Mouse (Mus musculus) kidney, postnatal 0 days (tissue): ENCODE results near the gene Gse1. TPM values are rescaled to one million over a fixed set of nuclear protein-coding genes. Genes with fewer than 3 reads are reported as not detected.
A peak's percentile ranks its signal among the peaks of the same experiment; 100 is the strongest.

Experiments used
- ATAC-seq: fragments of 200-750 bp; cut with Nextera tagmentation; replicated peaks from 2 replicates; pipeline ENCODE4 v1.8.0; 2017; ENCODE audit warnings: low read depth, moderate number of reproducible peaks, moderate TSS enrichment, moderate library complexity; ENCODE audit not compliant: low FRiP score
- DNase-seq: peaks from one replicate; pipeline ENCODE4 v3.0.0-alpha.2; 2016; ENCODE audit warnings: low spot score
- H3K27ac ChIP-seq: fragments of 300-500 bp; sonication (generic); 2 replicates; pipeline ENCODE4 v1.5.1; 2014; ENCODE audit warnings: mild to moderate bottlenecking
- H3K27me3 ChIP-seq: fragments of 300-500 bp; sonication (generic); 2 replicates; pipeline ENCODE4 v1.6.1; 2014; ENCODE audit warnings: low read length, mixed read lengths; ENCODE audit not compliant: insufficient read depth
- H3K36me3 ChIP-seq: fragments of 300-500 bp; sonication (generic); 2 replicates; pipeline ENCODE4 v1.6.1; 2014; ENCODE audit warnings: low read length, mixed read lengths; ENCODE audit not compliant: insufficient read depth
- H3K4me1 ChIP-seq: fragments of 300-500 bp; sonication (generic); replicated peaks from 2 replicates; pipeline ENCODE4 v1.6.1; 2014; ENCODE audit warnings: antibody characterized with exemption, low read length, mixed read lengths; ENCODE audit not compliant: insufficient read depth
- H3K4me2 ChIP-seq: fragments of 300-500 bp; sonication (generic); 2 replicates; pipeline ENCODE4 v1.6.1; 2014; ENCODE audit warnings: mild to moderate bottlenecking, low read length, moderate library complexity, mixed read lengths
- H3K4me3 ChIP-seq: fragments of 300-500 bp; sonication (generic); replicated peaks from 2 replicates; pipeline ENCODE4 v1.5.1; 2014; ENCODE audit warnings: low read depth, low read length
- H3K9ac ChIP-seq: fragments of 300-500 bp; sonication (generic); 2 replicates; pipeline ENCODE4 v1.6.1; 2014; ENCODE audit warnings: low read depth, low read length
- H3K9me3 ChIP-seq: fragments of 300-500 bp; sonication (generic); replicated peaks from 2 replicates; pipeline ENCODE4 v1.6.1; 2016; ENCODE audit warnings: low read length, inconsistent platforms, mixed read lengths
- CTCF ChIP-seq: IDR thresholded peaks from 2 replicates; pipeline ENCODE4 v1.5.1; 2016; ENCODE audit warnings: antibody characterized with exemption, low read depth, mild to moderate bottlenecking, moderate library complexity
- WGBS: fragments of 180-500 bp; shearing (Covaris S2); extraction: QIAGEN DNeasy Blood & Tissue Kit; methylation state at CpG from one replicate; pipeline ENCODE4 v1.1.7; 2014; 5-methylcytosine and 5-hydroxymethylcytosine counted together
- polyA plus RNA-seq: library from polyadenylated mRNA; unstranded; fragments of >200 nt; fragmentation: Nextera tagmentation; extraction: Ambion mirVana; gene quantifications from 2 replicates; pipeline ENCODE4 v1.2.1, GENCODE M21; 2015

The Gse1 gene
- polyA plus RNA-seq, 1 experiment from 2014 or later = 8.4 TPM

GRCm38 (mm10) chr8:120485116-120485515 is 256.9 kb downstream of the Gse1 start:
- H3K9me3 ChIP-seq = no peaks in the 10 kb centered on the region
- WGBS = 42% methylated on average over 6 of the region's 6 CpGs
- H3K4me1 ChIP-seq = peaks cover 26% of the 10 kb centered on the region
- no peaks in the 10 kb centered on the region for H3K27me3 ChIP-seq
- no peak for ATAC-seq
- H3K9ac ChIP-seq = no peak overlapping the region
- no peak overlapping the region for H3K4me3 ChIP-seq
- no peak overlapping the region for H3K27ac ChIP-seq
- DNase-seq = no peak
- no peak overlapping the region for H3K4me2 ChIP-seq
- TF ChIP-seq CTCF = no peak
- no peaks in the 10 kb centered on the region for H3K36me3 ChIP-seq

GRCm38 (mm10) chr8:120485551-120486476 is 257.6 kb downstream of the Gse1 start:
- WGBS = 36% methylated on average over 21 of the region's 21 CpGs
- H3K4me2 ChIP-seq = peak overlapping the region; percentile 97
- H3K27me3 ChIP-seq = no peaks in the 10 kb centered on the region
- no peak for DNase-seq
- TF ChIP-seq CTCF = no peak
- H3K9me3 ChIP-seq = no peaks in the 10 kb centered on the region
- H3K27ac ChIP-seq = no peak overlapping the region
- ATAC-seq = no peak; the same call in 1 of the 2 replicates
- H3K36me3 ChIP-seq = no peaks in the 10 kb centered on the region
- no peak overlapping the region for H3K9ac ChIP-seq
- H3K4me3 ChIP-seq = no peak overlapping the region
- H3K4me1 ChIP-seq = peaks cover 29% of the 10 kb centered on the region

- 7% methylated on average over 50 of the region's 50 CpGs for WGBS
- ATAC-seq = peak; percentile 0
- Histone ChIP-seq H3K27ac (peak overlapping the region; percentile 89), H3K36me3 (no peaks in the 10 kb centered on the region), H3K27me3 (no peaks in the 10 kb centered on the region), H3K9me3 (no peaks in the 10 kb centered on the region), H3K4me2 (peak overlapping the region; percentile 97), H3K4me3 (peak overlapping the region; percentile 69), H3K4me1 (peaks cover 34% of the 10 kb centered on the region), H3K9ac (peak overlapping the region; percentile 73)
- no peak for TF ChIP-seq CTCF
- peak; percentile 85 for DNase-seq
These were observed 258.5 kb downstream of the Gse1 start for GRCm38 (mm10) chr8:120486477-120487376.

GRCm38 (mm10) chr8:120487377-120487728 is 259.1 kb downstream of the Gse1 start:
- ATAC-seq (0 out of 2 replicates have a peak, but pooled peaks have one; percentile 1), DNase-seq (no peak)

GRCm38 (mm10) chr8:120487729-120488510 is 259.7 kb downstream of the Gse1 start:
- WGBS = under 1% methylated on average over 43 of the region's 55 CpGs
- Histone ChIP-seq H3K27me3 (no peaks in the 10 kb centered on the region), H3K4me1 (peaks cover 46% of the 10 kb centered on the region), H3K9me3 (no peaks in the 10 kb centered on the region), H3K4me3 (peak overlapping the region; percentile 69), H3K9ac (peak overlapping the region; percentile 73), H3K36me3 (no peaks in the 10 kb centered on the region), H3K4me2 (peak overlapping the region; percentile 97), H3K27ac (peak overlapping the region; percentile 89)
- no peak for DNase-seq
- TF ChIP-seq CTCF = no peak
- ATAC-seq = peak; percentile 21

More at GRCm38 (mm10) chr8:120487377-120487728, 259.1 kb downstream of the Gse1 start:
- Histone ChIP-seq H3K9me3 (no peaks in the 10 kb centered on the region), H3K27ac (peak overlapping the region; percentile 89), H3K9ac (peak overlapping the region; percentile 73), H3K4me1 (peaks cover 40% of the 10 kb centered on the region), H3K4me2 (peak overlapping the region; percentile 97), H3K4me3 (peak overlapping the region; percentile 69), H3K36me3 (no peaks in the 10 kb centered on the region), H3K27me3 (no peaks in the 10 kb centered on the region)
- under 1% methylated on average over 33 of the region's 34 CpGs for WGBS
- no peak for TF ChIP-seq CTCF
